Mouse (Mus musculus) spleen, postnatal 14 days (tissue): ENCODE data around the gene Zfp472.
"Not testable (repeated sequence)": the region's sequence is repeated elsewhere in the genome, so short reads cannot be mapped to it uniquely, and the experiment has no call there.

Experiments
- DNase-seq, 2 experiments: peaks; one replicate each; pipeline ENCODE4 v3.0.0; 2021 to 2022; ENCODE audit warnings: low spot score in 2 of 2

Zfp472 gene

DNA sequence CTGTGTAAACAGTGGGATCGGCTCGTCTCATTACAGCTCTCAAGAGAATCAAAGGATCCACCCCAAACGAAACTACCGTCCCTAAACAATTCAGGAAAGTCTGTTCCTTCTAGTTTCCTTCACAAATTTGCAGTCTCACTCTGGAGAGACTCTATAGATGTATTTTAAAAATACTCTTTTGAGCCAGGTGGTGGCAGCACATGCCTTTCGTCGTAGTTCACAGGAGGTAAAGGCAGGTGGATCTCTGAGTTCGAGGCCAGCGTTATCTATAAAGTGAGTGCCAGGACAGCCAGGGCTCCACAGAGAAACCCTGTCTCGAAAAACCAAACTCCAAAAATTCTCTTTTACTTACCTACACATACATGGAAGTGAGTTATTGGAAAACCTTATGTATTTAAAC is 42.7 kb downstream of the Zfp472 start:
- DNase-seq: no peak

DNA sequence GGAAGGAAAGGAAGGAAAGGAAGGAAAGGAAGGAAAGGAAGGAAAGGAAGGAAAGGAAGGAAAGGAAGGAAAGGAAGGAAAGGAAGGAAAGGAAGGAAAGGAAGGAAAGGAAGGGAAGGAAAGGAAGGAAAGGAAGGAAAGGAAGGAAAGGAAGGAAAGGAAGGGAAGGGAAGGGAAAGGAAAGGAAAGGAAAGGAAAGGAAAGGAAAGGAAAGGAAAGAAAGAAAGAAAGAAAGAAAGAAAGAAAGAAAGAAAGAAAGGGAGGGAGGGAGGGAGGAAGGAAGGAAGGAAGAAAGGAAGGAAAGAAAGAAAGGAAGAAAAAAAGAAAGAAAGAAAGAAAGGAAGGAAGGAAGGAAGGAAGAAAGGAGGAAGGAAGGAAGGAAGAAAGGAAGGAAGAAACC is 54.8 kb downstream of the Zfp472 start:
- not testable (repeated sequence) for DNase-seq
